Mouse (Mus musculus) ovary, postnatal 14 days (tissue): Measurements from ENCODE around the gene Arid1b.

Source experiments
- DNase-seq: peaks from one replicate; pipeline ENCODE4 v3.0.0; 2022; ENCODE audit warnings: low spot score

The Arid1b gene

DNA sequence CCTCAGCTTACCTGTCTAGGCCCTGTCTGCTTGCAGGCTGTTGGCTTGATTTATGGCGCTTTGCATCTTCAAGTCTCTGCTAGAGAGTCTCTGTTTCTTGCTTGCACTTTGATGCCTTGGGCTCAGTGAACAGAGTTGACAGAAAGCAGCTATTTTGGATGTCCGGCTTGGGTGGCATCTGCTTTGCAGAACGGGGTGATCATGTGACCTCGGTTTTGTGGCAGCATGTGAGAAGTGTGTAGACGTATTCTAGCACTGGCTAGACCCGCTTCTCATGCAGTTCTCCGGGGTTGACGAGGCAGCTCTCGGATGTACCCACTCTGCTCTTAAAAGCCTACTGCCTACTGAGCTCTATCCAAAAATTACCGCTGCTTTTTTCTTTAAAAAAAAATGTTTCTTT lies 22.9 kb downstream of the Arid1b start:
- no peak for DNase-seq

DNA sequence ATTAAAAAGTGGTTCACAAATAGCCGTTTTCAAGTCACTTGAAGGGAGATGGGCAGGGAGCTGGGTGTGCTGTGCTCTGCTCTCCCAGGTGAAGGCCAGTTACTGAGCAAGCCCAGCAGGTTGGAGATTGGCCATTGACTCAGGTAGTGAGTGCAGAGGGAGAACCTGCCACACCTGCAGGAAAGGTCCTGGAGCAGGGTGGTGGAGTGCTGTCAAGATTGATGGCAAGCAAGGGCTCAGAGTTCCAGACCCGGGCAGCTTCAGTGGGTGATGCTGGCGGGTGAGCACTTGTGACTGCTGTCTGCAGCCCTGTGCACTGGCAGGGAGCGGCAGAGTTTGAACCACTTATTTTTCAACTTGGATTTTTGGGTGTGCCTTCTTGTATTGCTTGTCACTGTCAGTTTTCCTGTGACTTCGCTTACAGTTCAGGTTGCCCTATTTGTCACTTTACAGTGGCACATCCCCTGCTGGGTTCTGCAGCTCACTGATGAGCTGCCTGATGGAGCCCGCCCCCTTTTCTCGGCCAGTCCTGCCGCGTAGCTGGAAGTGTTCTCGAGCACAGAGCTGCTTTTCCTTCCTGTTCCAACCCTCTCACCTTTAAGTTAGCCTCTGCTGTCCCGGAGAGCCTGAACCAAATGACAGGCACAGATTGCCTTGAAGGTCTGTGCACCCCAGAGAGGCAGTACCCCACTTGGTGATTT lies 27.3 kb downstream of the Arid1b start:
- DNase-seq = no peak

DNA sequence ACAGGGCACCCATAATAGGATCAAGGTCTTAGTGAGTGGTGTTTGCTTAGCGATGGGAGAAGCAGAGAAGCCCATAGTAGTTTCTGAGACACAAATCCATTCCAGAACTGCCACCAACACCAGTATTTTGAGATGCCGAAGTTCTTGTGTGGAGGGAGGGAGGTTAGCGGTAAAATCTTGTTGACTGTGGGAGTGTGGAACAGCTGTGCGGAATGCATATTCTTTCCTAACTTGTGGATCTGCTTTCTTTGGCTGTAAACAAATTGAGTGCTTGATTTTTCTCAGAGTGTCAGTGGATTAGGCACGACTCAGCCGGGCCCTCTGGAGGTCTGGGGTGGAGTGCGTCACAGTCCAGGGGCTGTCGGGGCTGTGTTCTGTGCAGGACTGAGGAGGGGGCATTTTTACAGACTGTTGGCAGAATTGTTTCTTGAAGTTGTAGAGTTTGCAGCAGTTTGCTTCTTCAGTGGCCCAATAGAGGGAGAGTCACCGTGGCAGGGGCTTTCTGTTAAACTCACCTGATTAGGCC lies 27.9 kb downstream of the Arid1b start:
- no peak for DNase-seq

DNA sequence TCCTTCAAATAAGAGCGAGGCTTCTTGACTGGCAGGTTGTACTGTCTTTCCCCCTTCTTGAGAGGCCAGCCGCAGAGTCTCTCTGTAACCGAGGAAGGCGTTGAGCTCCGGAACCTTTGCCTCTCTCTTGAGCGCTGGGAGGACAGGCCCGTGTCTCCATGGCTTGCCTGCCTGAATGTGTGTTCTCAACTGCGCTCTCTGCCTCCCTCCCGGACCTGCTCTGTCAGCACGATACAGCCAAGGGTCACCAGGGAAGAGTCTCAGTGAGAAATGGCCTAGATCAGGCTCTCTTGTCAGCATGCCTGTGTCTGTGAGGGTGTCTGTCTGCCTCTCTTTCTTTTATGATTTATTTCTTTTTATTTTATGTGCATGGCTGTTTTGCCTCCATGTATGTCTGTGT lies 29.6 kb downstream of the Arid1b start:
- no peak for DNase-seq

DNA sequence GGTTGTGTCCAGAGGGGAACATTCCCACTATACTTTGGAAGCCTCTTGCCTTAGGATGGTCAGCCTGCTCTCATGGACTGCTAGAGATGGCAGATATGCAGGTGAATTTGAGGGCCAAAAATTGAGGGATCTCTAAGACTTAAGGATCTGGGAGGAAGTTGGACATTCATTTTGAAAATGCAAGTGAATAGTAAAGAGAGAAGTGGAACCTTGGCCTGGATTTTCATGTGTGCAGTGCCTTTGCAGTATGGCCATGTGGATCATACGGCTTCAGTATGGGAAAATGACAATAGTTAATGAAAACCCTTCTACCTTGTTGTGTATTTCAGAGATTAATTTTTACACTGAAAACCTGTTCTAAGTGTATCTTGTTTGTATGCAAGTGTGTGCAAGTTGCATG lies 31.3 kb downstream of the Arid1b start:
- no peak for DNase-seq

DNA sequence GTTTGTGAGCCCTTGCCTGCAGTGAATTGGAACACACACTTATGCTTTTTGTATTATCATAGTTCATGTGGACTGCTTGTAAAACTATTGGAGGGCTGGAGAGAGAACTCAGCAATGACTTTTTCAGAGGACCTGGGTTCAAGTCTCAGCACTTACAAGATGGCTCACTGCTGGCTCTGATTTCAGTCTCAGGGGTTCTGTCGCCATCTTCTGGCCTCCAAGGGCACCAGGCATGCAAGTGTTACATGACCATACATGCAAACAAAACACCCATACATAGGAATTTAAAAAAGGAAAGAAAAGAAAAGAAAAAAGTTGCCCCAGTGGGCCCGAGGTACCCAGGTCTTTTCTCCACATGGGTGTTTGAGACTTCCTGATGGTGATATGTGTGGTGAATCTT lies 32.4 kb downstream of the Arid1b start:
- DNase-seq = no peak

DNA sequence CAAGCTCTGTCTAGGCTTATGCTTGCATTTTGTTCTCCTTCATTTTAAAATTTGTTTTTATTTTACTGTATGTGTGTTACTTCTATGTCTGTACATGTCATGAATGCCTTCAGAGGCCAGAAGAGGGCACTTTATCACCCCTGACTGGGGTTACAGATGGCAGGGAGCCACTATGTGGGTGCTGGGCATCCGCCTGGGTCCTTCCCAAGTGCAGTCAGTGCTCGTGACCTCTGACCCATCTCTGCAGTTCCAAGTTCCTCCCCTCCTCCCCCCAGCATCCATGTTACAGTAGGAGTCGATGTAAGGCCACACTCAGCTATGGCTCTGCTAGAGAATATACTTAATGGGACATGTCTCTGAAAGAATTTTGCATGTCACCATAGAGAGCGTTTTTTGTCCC lies 35.0 kb downstream of the Arid1b start:
- no peak for DNase-seq

DNA sequence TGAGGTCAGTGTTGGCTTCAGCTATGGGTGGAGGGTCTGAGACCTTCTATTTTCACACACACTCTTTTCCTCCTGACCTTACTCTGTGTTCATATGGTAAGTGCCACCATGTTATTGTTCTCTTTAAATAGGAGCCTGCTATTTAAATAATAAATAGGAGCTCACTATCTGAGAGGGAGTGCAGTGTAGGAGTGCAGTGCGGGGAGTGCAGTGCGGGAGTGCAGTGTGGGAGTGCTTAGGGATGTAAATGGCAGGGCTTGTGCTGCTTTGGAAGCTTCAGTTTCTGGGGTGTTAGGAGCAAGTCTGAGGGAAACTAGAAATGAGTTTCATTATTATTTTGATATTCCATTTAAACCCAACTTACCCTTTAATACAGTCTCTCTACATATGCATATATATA lies 36.2 kb downstream of the Arid1b start:
- no peak for DNase-seq

DNA sequence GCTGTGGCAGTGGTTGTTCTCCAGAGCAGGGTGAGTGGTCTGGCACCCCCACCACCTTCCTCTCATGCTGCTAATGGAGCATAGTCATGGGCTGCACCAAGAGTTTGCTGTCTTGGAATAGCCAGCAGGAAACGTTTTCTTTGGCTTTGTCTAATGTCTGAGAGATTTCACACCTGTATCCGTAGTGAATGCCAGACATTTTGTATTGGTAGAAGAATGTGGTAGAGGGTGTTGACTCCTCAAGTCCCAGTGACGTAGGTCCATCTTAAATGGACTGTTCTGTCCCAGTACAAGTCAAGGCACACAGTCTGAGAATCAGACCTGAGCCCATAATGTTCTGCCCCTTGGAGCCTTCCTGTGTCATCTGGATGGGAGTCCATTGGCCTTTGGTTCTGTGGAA lies 39.2 kb downstream of the Arid1b start:
- DNase-seq = no peak

DNA sequence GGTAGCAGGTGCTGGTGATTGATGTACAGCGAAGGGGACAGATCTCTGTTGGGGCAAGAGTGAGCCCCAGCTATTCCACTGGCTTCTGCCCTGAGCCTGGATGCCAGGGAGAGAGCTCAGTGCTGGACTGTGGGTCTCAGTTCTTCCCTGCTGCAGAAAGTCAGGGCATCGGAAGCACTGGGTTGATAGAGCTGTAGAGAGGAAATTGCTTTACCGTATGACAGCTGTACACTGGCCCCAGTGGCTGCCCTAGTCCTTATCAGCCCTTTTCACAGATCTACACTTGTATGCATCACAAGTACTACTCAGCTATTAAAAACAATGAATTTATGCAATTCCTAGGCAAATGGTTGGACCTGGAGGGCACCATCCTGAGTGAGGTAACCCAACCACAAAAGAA lies 40.1 kb downstream of the Arid1b start:
- no peak for DNase-seq

DNA sequence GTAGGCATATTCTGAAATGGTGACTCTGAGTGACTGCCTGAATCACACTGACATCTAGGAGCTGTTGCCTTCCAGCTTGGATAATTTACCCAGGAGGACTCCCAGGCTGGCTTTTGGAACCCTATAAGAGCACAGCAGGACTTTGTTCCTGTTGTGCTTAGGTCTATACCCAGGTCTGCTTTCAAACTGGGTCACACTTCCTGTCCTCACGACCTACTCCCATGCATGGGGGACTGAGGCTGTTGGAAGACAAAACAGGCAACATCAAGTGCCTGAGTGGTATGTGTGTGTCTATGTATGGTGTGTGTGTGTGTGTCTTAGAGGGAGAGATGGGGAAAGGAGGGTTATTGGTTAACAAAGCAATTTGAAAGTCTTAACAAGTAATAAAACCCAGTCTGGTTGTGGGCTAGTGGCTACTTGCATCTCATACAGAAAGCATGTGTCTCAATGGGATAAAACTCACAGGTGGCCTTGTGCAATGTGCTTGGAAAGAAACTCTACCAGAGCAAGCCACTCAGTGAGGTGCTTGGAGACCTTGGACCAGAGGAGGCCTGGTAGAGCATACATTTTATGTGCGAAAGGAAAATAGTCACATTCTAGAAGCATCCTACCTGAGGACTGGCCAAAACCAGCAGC lies 42.2 kb downstream of the Arid1b start:
- no peak for DNase-seq

DNA sequence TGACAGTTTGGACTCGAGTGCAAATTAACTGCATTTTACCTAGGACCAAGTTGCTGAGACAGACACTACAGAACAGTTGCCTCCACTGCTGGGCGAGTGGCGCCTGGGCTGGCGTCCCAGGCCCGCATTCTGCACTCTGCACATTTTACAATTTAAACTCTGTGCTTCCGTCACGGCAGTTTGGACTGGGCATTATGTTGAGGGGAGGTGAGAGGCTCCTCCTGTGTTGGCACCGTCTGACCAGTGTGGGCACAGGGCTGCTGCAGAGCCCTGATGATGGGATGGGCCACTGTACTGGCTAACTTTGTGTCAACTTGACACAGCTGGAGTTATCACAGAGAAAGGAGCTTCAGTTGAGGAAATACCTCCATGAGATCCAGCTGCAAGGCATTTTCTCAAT lies 43.1 kb downstream of the Arid1b start:
- DNase-seq = no peak

DNA sequence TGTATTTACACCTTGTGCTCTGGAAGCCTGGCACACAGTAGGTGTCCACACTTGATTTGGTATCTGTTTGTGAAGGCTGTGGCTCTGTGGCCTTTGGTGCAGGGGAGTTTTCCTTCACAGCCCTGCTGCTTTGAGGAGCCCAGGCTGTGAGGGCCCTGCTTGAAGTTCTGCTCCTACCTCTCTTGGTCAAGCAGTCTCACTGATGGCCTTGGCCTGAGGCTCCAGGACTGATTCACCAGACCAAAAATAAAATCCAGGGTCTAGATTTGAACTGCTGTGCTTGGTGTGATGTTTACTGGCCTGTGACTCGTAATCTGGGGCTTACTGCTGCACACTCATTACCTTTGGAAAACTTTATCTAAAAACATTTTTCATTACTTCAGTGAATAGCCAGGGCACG lies 45.7 kb downstream of the Arid1b start:
- no peak for DNase-seq

DNA sequence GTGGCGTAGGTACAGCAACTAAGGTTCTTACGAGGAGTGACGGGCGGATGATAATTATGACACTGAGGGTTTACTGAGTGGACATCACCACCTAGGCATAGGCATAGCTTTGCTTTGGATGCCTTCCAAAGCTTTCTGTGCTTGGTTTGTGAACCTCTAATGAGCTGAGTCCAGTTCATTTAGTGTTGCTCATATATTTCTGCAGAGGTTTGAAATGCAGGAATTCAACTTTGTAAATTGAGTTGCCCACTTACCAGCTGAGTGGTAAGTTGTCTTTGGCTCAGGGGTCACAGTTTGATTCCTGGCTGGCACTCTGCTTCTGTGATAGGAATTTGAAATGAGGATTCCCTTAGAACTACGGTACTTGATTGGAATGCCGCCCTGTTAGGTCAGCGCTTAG lies 49.7 kb downstream of the Arid1b start:
- no peak for DNase-seq

DNA sequence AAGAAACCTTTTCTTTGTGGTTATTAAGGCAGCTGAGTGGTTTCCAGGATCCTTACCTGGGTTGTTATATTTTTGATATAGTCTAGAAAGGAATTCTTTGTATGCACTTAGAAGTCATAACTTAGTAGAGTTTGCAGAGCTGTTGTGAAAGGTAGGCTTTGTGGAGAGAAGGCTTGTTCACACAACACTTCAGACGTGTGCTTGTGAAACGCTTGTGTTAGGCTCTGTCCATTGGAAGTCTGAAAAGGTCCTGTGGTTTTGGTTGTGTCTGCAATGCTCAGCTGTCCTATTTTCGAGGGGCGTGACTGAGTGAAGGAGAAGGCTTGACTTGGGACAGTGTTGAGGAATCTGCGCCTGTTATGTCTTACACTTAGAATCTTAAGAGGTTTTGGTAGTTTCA lies 51.5 kb downstream of the Arid1b start:
- no peak for DNase-seq

DNA sequence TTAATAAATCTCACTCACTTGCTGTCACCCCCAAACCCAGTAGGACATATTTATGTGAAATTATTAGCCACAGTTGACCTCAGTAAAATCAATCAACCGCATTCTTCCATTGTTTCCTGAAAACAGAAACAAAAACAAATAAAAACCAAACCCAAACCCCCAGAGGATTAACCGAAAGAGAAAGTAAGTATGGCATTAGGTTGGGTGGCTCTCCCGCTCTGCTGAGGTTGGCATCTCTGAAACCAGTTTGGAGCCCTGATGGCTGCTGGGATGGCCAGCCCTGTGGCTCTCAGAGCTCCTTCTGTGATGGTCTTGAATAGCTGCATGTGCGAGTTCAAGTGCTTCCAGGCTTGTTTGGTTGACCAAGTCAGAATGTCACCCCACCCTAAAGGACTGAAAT lies 53.2 kb downstream of the Arid1b start:
- DNase-seq = no peak

DNA sequence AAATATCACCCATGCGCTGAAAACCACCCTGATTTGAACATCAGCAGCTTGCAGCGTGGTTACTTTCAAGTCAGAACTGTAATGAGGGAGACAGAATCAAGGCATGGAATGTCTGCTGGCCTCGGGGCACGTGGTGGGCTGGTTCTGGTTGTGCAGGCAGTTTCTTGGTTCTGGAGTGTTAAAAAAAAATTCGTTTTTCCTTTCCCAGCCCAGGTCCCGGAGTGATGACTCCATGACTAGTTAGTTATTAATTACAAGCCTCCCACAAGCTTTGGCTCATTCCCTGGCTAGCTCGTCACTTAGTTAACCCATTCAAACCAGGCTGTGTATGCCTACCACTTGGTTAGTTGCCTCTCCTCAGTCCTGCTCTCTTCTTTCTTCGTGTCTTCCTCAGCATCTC lies 56.1 kb downstream of the Arid1b start:
- DNase-seq = no peak

DNA sequence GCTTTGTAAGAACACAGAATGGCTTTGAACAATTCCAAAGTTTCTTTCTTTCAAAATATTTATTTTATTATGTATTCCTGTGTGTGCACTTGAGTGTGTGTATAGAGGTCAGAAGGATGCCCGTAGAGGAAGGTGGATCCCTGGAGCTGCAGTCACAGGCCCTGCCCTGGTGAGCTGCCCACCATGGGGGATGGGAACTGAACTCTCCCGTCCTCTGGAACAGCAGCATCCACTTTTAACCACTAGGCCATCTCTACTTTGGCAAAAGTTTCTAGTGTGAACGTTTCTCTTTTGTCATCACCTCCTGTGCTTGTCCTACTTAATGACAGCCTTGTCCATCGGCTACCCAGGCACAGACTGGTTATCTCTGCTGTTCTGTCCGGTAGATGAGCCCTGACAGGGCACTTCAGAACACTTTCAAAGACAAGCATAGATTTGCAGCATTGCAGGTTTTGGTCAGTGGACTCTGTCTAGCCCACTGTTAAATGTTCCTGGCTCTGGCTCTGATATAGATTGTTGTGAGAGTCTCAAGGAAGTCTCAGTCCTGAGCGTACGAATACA lies 56.9 kb downstream of the Arid1b start:
- DNase-seq = no peak

DNA sequence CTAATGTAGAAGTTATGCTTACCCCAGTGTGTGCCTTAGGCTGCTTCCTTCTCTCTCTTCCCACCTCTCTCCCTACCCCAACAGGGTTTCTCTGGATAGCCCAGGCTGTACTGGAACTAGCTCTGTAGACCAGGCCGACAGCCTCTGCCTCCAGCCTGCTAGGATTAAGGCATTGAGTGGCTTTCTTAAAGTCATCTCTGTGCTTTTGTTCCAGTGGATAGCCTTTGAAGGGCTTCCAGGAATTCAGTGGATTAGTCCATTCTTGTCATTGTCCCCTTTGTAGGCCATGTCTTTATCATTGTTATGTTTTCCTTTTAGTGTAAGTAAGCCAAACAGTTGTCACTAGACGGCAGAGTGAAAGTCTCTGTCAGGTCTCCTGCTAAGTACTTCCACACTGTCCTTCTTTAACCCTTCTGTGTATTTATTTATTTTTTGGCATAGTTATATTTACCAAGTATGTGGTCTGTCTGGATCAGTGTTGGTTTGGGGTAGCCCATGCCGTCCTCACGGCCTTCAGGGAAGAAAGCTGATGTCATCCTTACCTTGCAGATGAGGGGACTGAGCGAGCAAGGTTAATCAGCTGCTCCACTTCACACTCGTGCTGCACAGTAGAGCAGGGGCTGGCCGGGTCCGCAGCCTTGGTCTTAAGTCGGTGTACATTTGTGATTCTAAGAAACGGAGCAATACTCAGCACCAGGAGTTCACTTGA lies 58.1 kb downstream of the Arid1b start:
- DNase-seq = no peak

DNA sequence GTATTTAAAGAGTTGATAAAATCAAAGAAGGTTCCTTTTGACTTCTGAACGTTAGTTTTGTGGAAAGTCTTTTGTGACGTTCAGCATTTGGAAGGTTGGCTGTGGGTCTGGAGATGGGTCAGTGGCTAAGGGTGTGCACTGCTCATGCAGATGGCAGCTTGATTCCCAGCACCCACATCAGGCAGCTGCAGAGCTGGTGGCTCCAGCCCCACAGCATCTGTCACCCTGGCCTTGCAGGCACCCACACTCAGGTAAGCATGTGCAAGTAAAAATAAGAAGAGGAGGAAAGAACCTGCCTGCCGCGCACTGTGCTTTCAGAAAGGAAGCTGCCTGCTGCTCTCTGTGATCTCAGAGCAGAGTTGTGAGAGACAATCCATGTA lies 58.7 kb downstream of the Arid1b start:
- DNase-seq = no peak

DNA sequence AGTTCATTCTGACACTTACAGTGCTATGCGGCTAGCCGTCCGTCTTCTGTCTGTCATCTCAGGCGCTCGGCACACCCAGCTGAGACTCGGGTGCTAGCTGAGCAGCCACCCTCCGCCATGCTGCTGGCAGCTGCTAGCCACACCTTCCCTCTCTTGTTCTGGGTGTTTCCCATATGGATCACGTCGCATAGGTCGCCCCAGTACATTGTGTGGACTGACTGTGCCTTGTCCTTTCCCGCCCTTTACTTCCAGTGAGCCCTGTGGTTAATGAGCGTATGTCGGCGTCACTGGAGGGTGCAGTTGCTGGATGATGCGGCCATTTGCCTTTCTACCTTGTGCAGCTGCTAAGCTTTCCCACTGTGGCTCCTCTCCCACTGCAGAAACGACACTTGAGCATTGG lies 59.1 kb downstream of the Arid1b start:
- no peak for DNase-seq

DNA sequence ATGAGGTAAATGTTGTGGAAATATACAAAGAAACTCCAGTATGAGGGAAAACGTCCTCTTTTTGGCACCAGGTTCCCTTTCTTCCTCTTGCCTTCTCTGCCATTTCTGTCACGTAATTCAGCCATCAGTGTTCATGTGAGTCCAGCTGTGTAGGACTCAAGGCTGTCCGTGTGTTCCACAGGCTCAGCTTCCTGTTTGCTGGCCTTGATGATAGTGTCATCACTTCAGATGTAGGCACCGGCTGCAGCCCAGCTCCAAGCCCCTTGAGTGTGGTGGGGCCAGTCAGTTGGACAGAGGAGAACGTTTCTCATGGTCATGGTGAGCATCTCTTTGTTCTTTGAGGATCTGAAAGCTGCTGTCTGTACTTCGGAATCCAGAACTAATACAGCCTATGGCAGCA lies 61.3 kb downstream of the Arid1b start:
- no peak for DNase-seq

DNA sequence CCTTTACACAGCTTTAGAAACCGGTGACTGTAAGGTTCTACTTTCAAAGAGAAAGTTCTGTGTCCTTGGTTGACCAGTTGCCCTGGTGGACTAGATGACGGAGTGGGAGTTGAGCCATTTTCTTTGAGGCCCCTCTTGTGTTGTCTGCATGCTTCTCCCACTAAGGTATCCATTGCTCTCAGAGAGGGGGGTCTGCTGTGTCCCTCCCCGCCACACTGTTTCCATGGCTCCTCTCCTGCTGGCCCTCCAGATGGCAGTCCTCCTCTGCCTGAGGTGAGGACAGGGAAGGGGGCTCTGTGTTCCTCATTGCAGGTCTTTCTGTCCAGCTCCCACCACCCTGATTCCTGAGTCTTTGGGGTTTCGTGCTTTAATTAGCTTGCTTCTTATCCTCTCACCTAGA lies 62.5 kb downstream of the Arid1b start:
- no peak for DNase-seq
